Mouse (Mus musculus): ENCODE measurements around the gene Kdm5a. TPM values are rescaled to one million over a fixed set of nuclear protein-coding genes. Genes with fewer than 3 reads are reported as not detected.

Kdm5a gene
- polyA plus RNA-seq, 1 experiment from 2014 or later, result 26.3 TPM

GRCm38 (mm10) chr6:120465393-120465792 is 101.5 kb downstream of the Kdm5a start:
- Histone ChIP-seq H3K4me1 (ENCODE audit: control insufficient read depth, insufficient read depth, low read depth, low read length) (peaks cover 4% of the 10 kb centered on the region; the same call in 1 of the 2 replicates), H3K9ac (ENCODE audit: low read depth, low read length) (no peak overlapping the region)

GRCm38 (mm10) chr6:120466609-120467329 is 102.8 kb downstream of the Kdm5a start:
- no peaks in the 10 kb centered on the region for H3K36me3 ChIP-seq (ENCODE audit: control insufficient read depth, insufficient read depth, low read length)
- H3K27ac ChIP-seq (ENCODE audit: low read depth, low read length), result no peak overlapping the region
- WGBS, result 78% methylated on average over 10 of the region's 10 CpGs
- H3K4me1 ChIP-seq (ENCODE audit: control insufficient read depth, insufficient read depth, low read depth, low read length), result peaks cover 6% of the 10 kb centered on the region
- ATAC-seq, result no peak
- no peak overlapping the region for H3K4me3 ChIP-seq (ENCODE audit: low read length)
- H3K9me3 ChIP-seq (ENCODE audit: control insufficient read depth, low read length), result no peaks in the 10 kb centered on the region
- H3K27me3 ChIP-seq (replicated peaks; ENCODE audit: control insufficient read depth, insufficient read depth, low read length), result peaks cover 12% of the 10 kb centered on the region
- H3K9ac ChIP-seq (ENCODE audit: low read depth, low read length), result no peak overlapping the region
- H3K4me2 ChIP-seq (ENCODE audit: low read length), result no peak overlapping the region

More at GRCm38 (mm10) chr6:120465393-120465792, 101.5 kb downstream of the Kdm5a start:
- Histone ChIP-seq H3K9me3 (ENCODE audit: control insufficient read depth, low read length) (no peaks in the 10 kb centered on the region), H3K4me2 (ENCODE audit: low read length) (no peak overlapping the region), H3K27me3 (replicated peaks; ENCODE audit: control insufficient read depth, insufficient read depth, low read length) (peaks cover 20% of the 10 kb centered on the region), H3K36me3 (ENCODE audit: control insufficient read depth, insufficient read depth, low read length) (no peaks in the 10 kb centered on the region), H3K4me3 (ENCODE audit: low read length) (no peak overlapping the region), H3K27ac (ENCODE audit: low read depth, low read length) (no peak overlapping the region)
- ATAC-seq, result no peak
- WGBS, result 47% methylated on average over 4 of the region's 4 CpGs

DNA sequence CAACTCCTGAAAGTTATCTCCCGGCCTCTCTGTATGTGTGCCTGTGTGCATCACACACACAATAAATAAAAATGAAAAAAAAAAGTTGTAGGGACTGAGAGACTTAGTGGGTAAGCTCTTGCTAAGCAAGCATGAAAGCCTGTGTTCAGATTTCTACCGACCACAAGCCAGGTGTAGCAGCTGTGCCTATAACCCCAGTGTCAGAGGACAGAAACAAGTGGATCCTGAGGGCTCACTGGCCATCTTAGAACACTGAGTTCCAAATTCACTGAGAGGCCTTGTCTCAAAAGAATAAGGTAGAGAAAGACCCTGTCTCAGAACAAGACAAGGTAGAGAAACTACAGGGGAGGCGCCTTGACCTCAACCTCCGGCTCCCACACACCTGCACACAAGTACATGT is 104.3 kb downstream of the Kdm5a start:
- Histone ChIP-seq H3K27me3 (replicated peaks; ENCODE audit: control insufficient read depth, insufficient read depth, low read length) (peaks cover 7% of the 10 kb centered on the region), H3K27ac (ENCODE audit: low read depth, low read length) (no peak overlapping the region), H3K9ac (ENCODE audit: low read depth, low read length) (no peak overlapping the region), H3K4me1 (ENCODE audit: control insufficient read depth, insufficient read depth, low read depth, low read length) (peaks cover 15% of the 10 kb centered on the region), H3K9me3 (ENCODE audit: control insufficient read depth, low read length) (no peaks in the 10 kb centered on the region), H3K4me2 (ENCODE audit: low read length) (no peak overlapping the region), H3K4me3 (ENCODE audit: low read length) (no peak overlapping the region), H3K36me3 (ENCODE audit: control insufficient read depth, insufficient read depth, low read length) (no peaks in the 10 kb centered on the region)
- no peak for ATAC-seq
- 87% methylated on average over 4 of the region's 4 CpGs for WGBS

- H3K27ac ChIP-seq (ENCODE audit: low read depth, low read length), result no peak overlapping the region
- 71% methylated on average over 3 of the region's 3 CpGs for WGBS
These were observed 105.3 kb downstream of the Kdm5a start for GRCm38 (mm10) chr6:120469268-120469667.

GRCm38 (mm10) chr6:120469770-120470169 is 105.8 kb downstream of the Kdm5a start:
- ATAC-seq, result no peak
- Histone ChIP-seq H3K9me3 (ENCODE audit: control insufficient read depth, low read length) (no peaks in the 10 kb centered on the region), H3K27me3 (replicated peaks; ENCODE audit: control insufficient read depth, insufficient read depth, low read length) (peaks cover 3% of the 10 kb centered on the region), H3K36me3 (ENCODE audit: control insufficient read depth, insufficient read depth, low read length) (no peaks in the 10 kb centered on the region), H3K4me3 (ENCODE audit: low read length) (no peak overlapping the region), H3K4me2 (ENCODE audit: low read length) (no peak overlapping the region), H3K4me1 (ENCODE audit: control insufficient read depth, insufficient read depth, low read depth, low read length) (peaks cover 17% of the 10 kb centered on the region), H3K9ac (ENCODE audit: low read depth, low read length) (no peak overlapping the region), H3K27ac (ENCODE audit: low read depth, low read length) (no peak overlapping the region)

More at GRCm38 (mm10) chr6:120469268-120469667, 105.3 kb downstream of the Kdm5a start:
- Histone ChIP-seq H3K9ac (ENCODE audit: low read depth, low read length) (no peak overlapping the region), H3K4me1 (ENCODE audit: control insufficient read depth, insufficient read depth, low read depth, low read length) (peaks cover 17% of the 10 kb centered on the region), H3K36me3 (ENCODE audit: control insufficient read depth, insufficient read depth, low read length) (no peaks in the 10 kb centered on the region), H3K27me3 (replicated peaks; ENCODE audit: control insufficient read depth, insufficient read depth, low read length) (peaks cover 7% of the 10 kb centered on the region), H3K9me3 (ENCODE audit: control insufficient read depth, low read length) (no peaks in the 10 kb centered on the region), H3K4me2 (ENCODE audit: low read length) (no peak overlapping the region), H3K4me3 (ENCODE audit: low read length) (no peak overlapping the region)
- no peak for ATAC-seq

DNA sequence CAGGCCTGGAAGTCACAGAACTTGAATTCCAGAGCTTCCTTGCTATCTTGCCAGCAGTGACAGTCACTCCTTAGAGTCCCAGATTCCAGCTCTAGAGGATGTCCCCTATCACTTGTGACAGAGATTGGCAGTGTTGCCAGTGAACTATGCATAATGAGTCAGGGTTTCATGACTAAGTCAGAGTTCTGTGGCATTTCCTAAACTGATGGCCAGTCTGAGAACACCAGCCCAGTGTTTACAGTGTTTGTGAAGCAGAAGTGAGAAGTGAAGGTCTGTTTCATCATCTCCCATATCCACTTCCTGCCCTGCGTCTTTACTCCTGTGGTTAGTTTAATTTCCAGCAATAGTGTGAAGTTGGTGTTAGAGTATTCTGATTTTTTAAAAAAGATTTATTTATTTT is 106.7 kb downstream of the Kdm5a start:
- Histone ChIP-seq H3K4me2 (ENCODE audit: low read length) (no peak overlapping the region), H3K36me3 (ENCODE audit: control insufficient read depth, insufficient read depth, low read length) (no peaks in the 10 kb centered on the region), H3K9ac (ENCODE audit: low read depth, low read length) (no peak overlapping the region), H3K4me1 (ENCODE audit: control insufficient read depth, insufficient read depth, low read depth, low read length) (peaks cover 17% of the 10 kb centered on the region), H3K4me3 (ENCODE audit: low read length) (no peak overlapping the region), H3K27ac (ENCODE audit: low read depth, low read length) (no peak overlapping the region), H3K9me3 (ENCODE audit: control insufficient read depth, low read length) (no peaks in the 10 kb centered on the region), H3K27me3 (replicated peaks; ENCODE audit: control insufficient read depth, insufficient read depth, low read length) (no peaks in the 10 kb centered on the region)
- no peak for ATAC-seq
- 84% methylated on average over 1 of the region's 1 CpGs for WGBS

DNA sequence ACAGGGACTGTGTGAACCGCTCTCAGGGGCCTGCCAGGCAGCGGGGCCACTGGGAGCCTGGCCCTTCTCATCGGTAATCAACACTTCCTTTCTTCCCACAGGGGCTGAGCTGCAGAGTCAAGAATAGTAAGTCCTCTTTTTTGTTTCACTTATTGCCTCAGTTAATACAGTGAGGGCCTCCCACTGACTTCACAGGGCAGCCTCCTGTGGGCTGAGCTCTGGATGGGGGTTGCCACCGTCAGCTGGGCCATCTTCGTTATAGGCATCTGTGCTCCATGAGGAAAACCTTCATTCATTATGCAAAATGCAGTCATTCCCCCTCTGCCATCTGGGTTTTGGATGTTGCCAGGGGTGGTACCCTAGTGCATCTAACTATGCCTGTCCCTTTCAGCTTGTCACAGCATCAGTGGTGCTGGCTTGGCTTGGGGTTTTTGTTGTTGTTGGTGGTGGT is 108.1 kb downstream of the Kdm5a start:
- WGBS, result 4% methylated on average over 5 of the region's 5 CpGs
- peaks cover 17% of the 10 kb centered on the region for H3K4me1 ChIP-seq (ENCODE audit: control insufficient read depth, insufficient read depth, low read depth, low read length)
- H3K27ac ChIP-seq (ENCODE audit: low read depth, low read length), result peak overlapping the region; percentile 57
- 0 out of 2 replicates have a peak overlapping the region, but pooled peaks have one; percentile 10 for H3K4me2 ChIP-seq (ENCODE audit: low read length)
- H3K4me3 ChIP-seq (ENCODE audit: low read length), result no peak overlapping the region
- H3K9ac ChIP-seq (ENCODE audit: low read depth, low read length), result no peak overlapping the region
- no peaks in the 10 kb centered on the region for H3K27me3 ChIP-seq (replicated peaks; ENCODE audit: control insufficient read depth, insufficient read depth, low read length)
- H3K9me3 ChIP-seq (ENCODE audit: control insufficient read depth, low read length), result no peaks in the 10 kb centered on the region
- H3K36me3 ChIP-seq (ENCODE audit: control insufficient read depth, insufficient read depth, low read length), result no peaks in the 10 kb centered on the region
- peak; percentile 74 for ATAC-seq

GRCm38 (mm10) chr6:120472455-120473140 is 108.7 kb downstream of the Kdm5a start:
- no peaks in the 10 kb centered on the region for H3K9me3 ChIP-seq (ENCODE audit: control insufficient read depth, low read length)
- 10% methylated on average over 8 of the region's 8 CpGs for WGBS
- H3K27ac ChIP-seq (ENCODE audit: low read depth, low read length), result peak overlapping the region; percentile 57
- H3K36me3 ChIP-seq (ENCODE audit: control insufficient read depth, insufficient read depth, low read length), result no peaks in the 10 kb centered on the region
- no peak overlapping the region for H3K4me2 ChIP-seq (ENCODE audit: low read length)
- peak; percentile 34; the same call in 1 of the 2 replicates for ATAC-seq
- peaks cover 17% of the 10 kb centered on the region for H3K4me1 ChIP-seq (ENCODE audit: control insufficient read depth, insufficient read depth, low read depth, low read length)
- no peak overlapping the region for H3K4me3 ChIP-seq (ENCODE audit: low read length)
- no peak overlapping the region for H3K9ac ChIP-seq (ENCODE audit: low read depth, low read length)
- H3K27me3 ChIP-seq (replicated peaks; ENCODE audit: control insufficient read depth, insufficient read depth, low read length), result no peaks in the 10 kb centered on the region

GRCm38 (mm10) chr6:120473427-120473826 is 109.5 kb downstream of the Kdm5a start:
- Histone ChIP-seq H3K4me3 (ENCODE audit: low read length) (no peak overlapping the region), H3K27ac (ENCODE audit: low read depth, low read length) (no peak overlapping the region), H3K9me3 (ENCODE audit: control insufficient read depth, low read length) (no peaks in the 10 kb centered on the region), H3K27me3 (replicated peaks; ENCODE audit: control insufficient read depth, insufficient read depth, low read length) (no peaks in the 10 kb centered on the region), H3K4me2 (ENCODE audit: low read length) (no peak overlapping the region), H3K4me1 (ENCODE audit: control insufficient read depth, insufficient read depth, low read depth, low read length) (peaks cover 17% of the 10 kb centered on the region), H3K9ac (ENCODE audit: low read depth, low read length) (no peak overlapping the region), H3K36me3 (ENCODE audit: control insufficient read depth, insufficient read depth, low read length) (no peaks in the 10 kb centered on the region)
- 0 out of 2 replicates have a peak, but pooled peaks have one; percentile 22 for ATAC-seq
- WGBS, result 21% methylated on average over 5 of the region's 5 CpGs
